Mouse (Mus musculus) intestine, embryonic 16.5 days (tissue): ENCODE measurements at regions not wholly inside any gene's neighbourhood (a gene's known extent, or its start where the extent isn't known, plus 50 kb on each side); places are given as distances from the start of the nearest gene placed in this dataset.

ENCODE experiments used
- ATAC-seq: fragments of 200-750 bp; cut with Nextera tagmentation; 2 replicates; pipeline ENCODE4 v1.8.0; 2017; ENCODE audit warnings: moderate TSS enrichment, moderate library complexity
- H3K27ac ChIP-seq: fragments of 300-500 bp; sonication (generic); 2 replicates; pipeline ENCODE4 v1.5.1; 2014; ENCODE audit warnings: mild to moderate bottlenecking, low read length
- H3K27me3 ChIP-seq: fragments of 300-500 bp; sonication (generic); replicated peaks from 2 replicates; pipeline ENCODE4 v1.6.1; 2014; ENCODE audit warnings: low read length, control low read depth, mixed read lengths; ENCODE audit not compliant: control insufficient read depth, insufficient read depth
- H3K36me3 ChIP-seq: fragments of 300-500 bp; sonication (generic); 2 replicates; pipeline ENCODE4 v1.6.1; 2014; ENCODE audit warnings: low read length, control low read depth; ENCODE audit not compliant: control insufficient read depth, insufficient read depth
- H3K4me1 ChIP-seq: fragments of 300-500 bp; sonication (generic); 2 replicates; pipeline ENCODE4 v1.6.1; 2014; ENCODE audit warnings: low read length, control low read depth, mixed read lengths; ENCODE audit not compliant: control insufficient read depth, insufficient read depth
- H3K4me2 ChIP-seq: fragments of 300-500 bp; sonication (generic); 2 replicates; pipeline ENCODE4 v1.6.1; 2014; ENCODE audit warnings: low read depth, low read length, control low read depth
- H3K4me3 ChIP-seq: fragments of 300-500 bp; sonication (generic); 2 replicates; pipeline ENCODE4 v1.5.1; 2014; ENCODE audit warnings: mild to moderate bottlenecking, low read length
- H3K9ac ChIP-seq: fragments of 300-500 bp; sonication (generic); 2 replicates; pipeline ENCODE4 v1.6.1; 2014; ENCODE audit warnings: low read depth, low read length
- H3K9me3 ChIP-seq: fragments of 300-500 bp; sonication (generic); 2 replicates; pipeline ENCODE4 v1.6.1; 2016; ENCODE audit warnings: low read length, control low read depth; ENCODE audit not compliant: control insufficient read depth
- WGBS: fragments of 180-500 bp; shearing (Covaris S2); extraction: QIAGEN DNeasy Blood & Tissue Kit; methylation state at CpG from one replicate; pipeline ENCODE4 v1.1.7; 2014; 5-methylcytosine and 5-hydroxymethylcytosine counted together

GRCm38 (mm10) chr4:33581180-33581591 is 271.1 kb downstream of the Rngtt start:
- Histone ChIP-seq H3K4me1 (no peaks in the 10 kb centered on the region), H3K4me3 (no peak overlapping the region), H3K27me3 (no peaks in the 10 kb centered on the region), H3K9me3 (peaks cover 5% of the 10 kb centered on the region), H3K4me2 (no peak overlapping the region), H3K9ac (no peak overlapping the region), H3K27ac (no peak overlapping the region), H3K36me3 (no peaks in the 10 kb centered on the region)
- ATAC-seq = no peak
- WGBS = 85% methylated on average over 15 of the region's 15 CpGs

GRCm38 (mm10) chr4:33581766-33582525 is 271.8 kb downstream of the Rngtt start:
- Histone ChIP-seq H3K9me3 (peaks cover 5% of the 10 kb centered on the region), H3K4me2 (no peak overlapping the region), H3K9ac (no peak overlapping the region), H3K27me3 (no peaks in the 10 kb centered on the region), H3K27ac (no peak overlapping the region), H3K4me1 (peaks cover 4% of the 10 kb centered on the region; the same call in 1 of the 2 replicates), H3K36me3 (no peaks in the 10 kb centered on the region), H3K4me3 (no peak overlapping the region)
- 74% methylated on average over 17 of the region's 17 CpGs for WGBS
- no peak for ATAC-seq

DNA sequence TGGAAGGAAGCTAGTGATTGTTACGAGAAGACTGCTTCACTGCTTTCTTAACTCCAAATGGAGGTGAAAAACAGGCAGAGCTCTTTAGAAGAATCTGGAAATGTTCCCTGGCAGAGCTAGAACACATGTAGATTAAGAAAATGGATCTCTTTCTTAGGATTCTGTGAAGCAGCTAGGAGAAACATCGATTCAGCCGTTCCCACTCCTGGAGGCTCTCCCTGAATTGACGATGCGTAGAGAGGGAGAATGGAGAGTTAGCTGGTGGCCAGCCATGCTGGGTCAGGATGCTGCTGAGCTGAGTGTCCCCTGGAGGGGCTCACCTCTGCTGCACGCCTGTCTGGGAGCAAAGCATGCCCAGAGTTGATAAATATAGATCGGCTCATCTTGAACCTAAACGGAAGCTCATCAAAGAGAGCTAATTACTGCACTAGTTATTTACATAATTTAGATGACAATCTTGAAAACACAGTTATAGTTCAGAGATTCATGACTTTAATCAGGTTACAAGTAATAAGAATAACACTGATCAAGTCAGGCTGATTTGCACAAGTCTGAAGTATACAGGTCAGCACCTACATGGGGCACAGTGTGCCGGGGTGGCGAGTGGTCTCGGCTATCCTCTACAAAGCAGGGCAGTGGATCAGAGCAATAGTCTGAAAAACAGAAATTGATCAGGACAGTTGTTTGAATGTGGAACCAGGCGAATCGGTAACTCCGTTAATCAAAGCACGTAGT is 273.0 kb downstream of the Rngtt start:
- no peak overlapping the region for H3K4me2 ChIP-seq
- no peak overlapping the region for H3K4me3 ChIP-seq
- no peaks in the 10 kb centered on the region for H3K36me3 ChIP-seq
- H3K9me3 ChIP-seq = no peaks in the 10 kb centered on the region; the same call in 1 of the 2 replicates
- H3K27me3 ChIP-seq = no peaks in the 10 kb centered on the region
- WGBS = 83% methylated on average over 15 of the region's 15 CpGs
- H3K27ac ChIP-seq = no peak overlapping the region
- H3K4me1 ChIP-seq = peaks cover 5% of the 10 kb centered on the region; the same call in 1 of the 2 replicates
- no peak overlapping the region for H3K9ac ChIP-seq
- no peak for ATAC-seq

GRCm38 (mm10) chr4:33583979-33584907 is 274.1 kb downstream of the Rngtt start:
- 89% methylated on average over 22 of the region's 22 CpGs for WGBS
- Histone ChIP-seq H3K9ac (no peak overlapping the region), H3K4me1 (peaks cover 5% of the 10 kb centered on the region; the same call in 1 of the 2 replicates), H3K4me2 (no peak overlapping the region), H3K36me3 (no peaks in the 10 kb centered on the region), H3K9me3 (no peaks in the 10 kb centered on the region), H3K4me3 (no peak overlapping the region), H3K27me3 (no peaks in the 10 kb centered on the region), H3K27ac (no peak overlapping the region)
- no peak for ATAC-seq

- no peak overlapping the region for H3K27ac ChIP-seq
- H3K4me3 ChIP-seq = no peak overlapping the region
- H3K9me3 ChIP-seq = no peaks in the 10 kb centered on the region
- H3K4me2 ChIP-seq = no peak overlapping the region
- WGBS = 75% methylated on average over 6 of the region's 6 CpGs
- no peaks in the 10 kb centered on the region for H3K36me3 ChIP-seq
- no peak for ATAC-seq
- no peaks in the 10 kb centered on the region for H3K27me3 ChIP-seq
- H3K9ac ChIP-seq = no peak overlapping the region
- peaks cover 5% of the 10 kb centered on the region; the same call in 1 of the 2 replicates for H3K4me1 ChIP-seq
These were observed 275.7 kb downstream of the Rngtt start for GRCm38 (mm10) chr4:33585821-33586220.

DNA sequence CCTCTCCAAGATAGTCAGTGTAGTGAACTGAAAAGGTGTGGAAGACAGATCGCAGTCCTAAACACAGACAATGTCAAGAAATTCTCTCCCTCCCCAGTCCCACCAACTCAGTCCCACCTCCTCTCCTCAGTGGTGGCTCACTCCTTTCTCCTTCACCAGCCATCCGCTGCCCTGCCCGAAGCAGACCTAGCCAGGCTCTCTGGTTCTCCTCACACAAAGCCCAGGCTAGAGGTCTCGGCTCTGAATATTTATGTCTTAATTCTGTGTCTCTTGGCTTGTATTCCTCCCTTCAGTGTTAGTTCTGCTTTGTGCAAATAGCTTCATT is 276.1 kb downstream of the Rngtt start:
- WGBS = 51% methylated on average over 4 of the region's 4 CpGs
- Histone ChIP-seq H3K36me3 (no peaks in the 10 kb centered on the region), H3K4me2 (no peak overlapping the region), H3K9me3 (no peaks in the 10 kb centered on the region), H3K4me1 (peaks cover 5% of the 10 kb centered on the region; the same call in 1 of the 2 replicates), H3K27me3 (no peaks in the 10 kb centered on the region), H3K27ac (peak overlapping the region; percentile 27; the same call in 1 of the 2 replicates), H3K4me3 (no peak overlapping the region), H3K9ac (no peak overlapping the region)
- ATAC-seq = no peak

GRCm38 (mm10) chr4:33586615-33587451 is 276.7 kb downstream of the Rngtt start:
- 10% methylated on average over 15 of the region's 15 CpGs for WGBS
- ATAC-seq = peak; percentile 88
- H3K9ac ChIP-seq = peak overlapping the region; percentile 46

GRCm38 (mm10) chr4:33587666-33588065 is 277.6 kb downstream of the Rngtt start:
- Histone ChIP-seq H3K27me3 (no peaks in the 10 kb centered on the region), H3K4me2 (no peak overlapping the region), H3K36me3 (no peaks in the 10 kb centered on the region), H3K9me3 (no peaks in the 10 kb centered on the region), H3K4me1 (peaks cover 5% of the 10 kb centered on the region; the same call in 1 of the 2 replicates), H3K9ac (no peak overlapping the region), H3K27ac (no peak overlapping the region), H3K4me3 (no peak overlapping the region)
- peak; percentile 27; the same call in 1 of the 2 replicates for ATAC-seq
- WGBS = 75% methylated on average over 11 of the region's 11 CpGs

More at GRCm38 (mm10) chr4:33586615-33587451, 276.7 kb downstream of the Rngtt start:
- peaks cover 5% of the 10 kb centered on the region; the same call in 1 of the 2 replicates for H3K4me1 ChIP-seq
- H3K27ac ChIP-seq = peak overlapping the region; percentile 27; the same call in 1 of the 2 replicates
- peak overlapping the region; percentile 49 for H3K4me2 ChIP-seq
- H3K36me3 ChIP-seq = no peaks in the 10 kb centered on the region
- H3K27me3 ChIP-seq = no peaks in the 10 kb centered on the region
- peak overlapping the region; percentile 35 for H3K4me3 ChIP-seq
- H3K9me3 ChIP-seq = no peaks in the 10 kb centered on the region
